7 mouse cellular contexts compared by ENCODE assay signal in the genomic region with DNA sequence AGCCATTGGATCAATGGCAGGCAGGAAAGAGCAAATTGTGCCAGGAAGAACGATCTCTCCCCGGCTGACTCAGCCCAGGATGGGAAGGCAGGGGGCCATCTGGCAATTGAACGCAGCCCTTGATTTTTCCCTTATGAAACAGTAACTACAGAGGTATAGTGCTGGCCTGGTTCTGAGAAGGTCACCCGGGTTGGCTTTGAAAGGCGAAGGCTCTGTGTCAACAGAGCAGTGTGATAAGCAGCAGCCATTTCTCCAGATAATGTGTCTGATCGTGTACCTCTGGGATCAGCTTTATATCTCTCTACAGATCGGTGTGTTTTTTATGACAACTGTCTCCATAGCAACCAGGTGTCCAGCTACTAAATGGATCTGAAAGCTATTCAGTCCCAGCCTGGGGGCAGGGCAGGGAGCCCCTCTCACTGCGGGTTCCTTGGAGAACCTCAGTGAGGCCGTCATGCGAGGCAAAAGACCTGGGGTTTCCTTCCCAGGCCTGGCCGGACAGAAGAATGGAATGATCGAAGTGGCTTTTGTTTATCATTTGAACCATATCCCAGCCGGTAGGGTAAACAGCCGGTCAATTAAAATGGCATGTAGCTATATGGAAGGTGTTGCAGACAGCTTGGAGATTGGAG.
A peak's percentile ranks its signal among the peaks of the same experiment; 100 is the strongest.
DNase-seq lines count a peak whose midpoint lies in the region; ATAC-seq lines count a peak whose summit lies in the region.

No protein-coding gene starts in this region.

- H3K9ac ChIP-seq in embryonic facial prominence, embryonic 11.5 days (replicated peaks; ENCODE audit: low read length), result peak overlapping the region; percentile 37; the same call in 1 of the 2 replicates
- H3K9ac ChIP-seq in hindbrain, embryonic 11.5 days (ENCODE audit: low read depth, low read length), result no peak overlapping the region

- 41% methylated on average over 14 of the region's 14 CpGs for WGBS in embryonic facial prominence, embryonic 11.5 days
- 52% methylated on average over 14 of the region's 14 CpGs for WGBS in hindbrain, embryonic 11.5 days

- no peak overlapping the region for H3K4me2 ChIP-seq in embryonic facial prominence, embryonic 11.5 days (ENCODE audit: low read depth, low read length)
- no peak overlapping the region for H3K4me2 ChIP-seq in hindbrain, embryonic 11.5 days (replicated peaks; ENCODE audit: low read depth, low read length)

- peak overlapping the region; percentile 66 for H3K27ac ChIP-seq in embryonic facial prominence, embryonic 11.5 days (replicated peaks; ENCODE audit: low read depth, low read length)
- peak overlapping the region; percentile 25; the same call in 1 of the 2 replicates for H3K27ac ChIP-seq in hindbrain, embryonic 11.5 days (ENCODE audit: low read depth, low read length)

- no peak for ATAC-seq in embryonic facial prominence, embryonic 11.5 days (replicated peaks; ENCODE audit: insufficient number of reproducible peaks, low FRiP score, low TSS enrichment, low read depth)
- no peak for ATAC-seq in hindbrain, embryonic 11.5 days (ENCODE audit: low FRiP score)
- ATAC-seq in megakaryocyte-erythroid progenitor cell, adult 5-6 weeks (replicated peaks; ENCODE audit: low FRiP score, low TSS enrichment, poor library complexity, severe bottlenecking), result 0 out of 2 replicates have a peak, but pooled peaks have one; percentile 19

- no peak overlapping the region for H3K4me3 ChIP-seq in embryonic facial prominence, embryonic 11.5 days (ENCODE audit: low read depth, low read length)
- no peak overlapping the region for H3K4me3 ChIP-seq in hindbrain, embryonic 11.5 days (ENCODE audit: low read depth, low read length)

- H3K27me3 ChIP-seq in embryonic facial prominence, embryonic 11.5 days (ENCODE audit: control insufficient read depth, insufficient read depth, low read length), result no peaks in the 10 kb centered on the region
- H3K27me3 ChIP-seq in hindbrain, embryonic 11.5 days (ENCODE audit: control insufficient read depth, insufficient read depth, low read length), result no peaks in the 10 kb centered on the region

- DNase-seq in retina, embryonic 14.5 days (ENCODE audit: low spot score), result peak; percentile 25
- DNase-seq in retina, postnatal 1 day, result no peak
- DNase-seq in embryonic facial prominence, embryonic 11.5 days (ENCODE audit: low spot score), result peak; percentile 36
- DNase-seq in hindbrain, embryonic 11.5 days (ENCODE audit: low spot score), result peak; percentile 17
- DNase-seq in left cerebral cortex, adult 8-10 months (ENCODE audit: low spot score in 2 of 2), result no peak
- DNase-seq in spleen, postnatal 36 days (ENCODE audit: low spot score in 2 of 2), result no peak

- H3K4me1 ChIP-seq in embryonic facial prominence, embryonic 11.5 days (ENCODE audit: control insufficient read depth, insufficient read depth, low read length), result peaks cover 15% of the 10 kb centered on the region
- peaks cover 26% of the 10 kb centered on the region for H3K4me1 ChIP-seq in hindbrain, embryonic 11.5 days (replicated peaks; ENCODE audit: control insufficient read depth, insufficient read depth, low read length)

- no peaks in the 10 kb centered on the region for H3K9me3 ChIP-seq in embryonic facial prominence, embryonic 11.5 days (replicated peaks; ENCODE audit: control insufficient read depth, low read length)
- no peaks in the 10 kb centered on the region for H3K9me3 ChIP-seq in hindbrain, embryonic 11.5 days (ENCODE audit: control insufficient read depth, low read length)

- no peaks in the 10 kb centered on the region for H3K36me3 ChIP-seq in embryonic facial prominence, embryonic 11.5 days (replicated peaks; ENCODE audit: control insufficient read depth, insufficient read depth, low read depth, low read length)
- H3K36me3 ChIP-seq in hindbrain, embryonic 11.5 days (ENCODE audit: control insufficient read depth, insufficient read depth, low read length), result no peaks in the 10 kb centered on the region

Comparison
In these comparisons a context has a peak if more than half of its experiments do, and no peak if none do; other contexts are left out.
1. DNase-seq: peak in retina, embryonic 14.5 days (single experiment), embryonic facial prominence, embryonic 11.5 days (single experiment) and hindbrain, embryonic 11.5 days (single experiment); none in retina, postnatal 1 day (single experiment), left cerebral cortex, adult 8-10 months (0 of 2) and spleen, postnatal 36 days (0 of 2).